Mouse (Mus musculus) hindbrain, embryonic 15.5 days (tissue): ENCODE measurements at regions not wholly inside any gene's neighbourhood (a gene's known extent, or its start where the extent isn't known, plus 50 kb on each side); places are given as distances from the start of the nearest gene placed in this dataset.

ENCODE experiments used
- ATAC-seq: fragments of 200-750 bp; cut with Nextera tagmentation; 2 replicates; pipeline ENCODE4 v1.8.0; 2017; ENCODE audit warnings: low read depth, moderate number of reproducible peaks, moderate TSS enrichment; ENCODE audit not compliant: low FRiP score
- H3K27ac ChIP-seq: fragments of 300-500 bp; sonication (generic); replicated peaks from 2 replicates; pipeline ENCODE4 v1.5.1; 2015; ENCODE audit warnings: mild to moderate bottlenecking, inconsistent platforms
- H3K27me3 ChIP-seq: fragments of 300-500 bp; sonication (generic); 2 replicates; pipeline ENCODE4 v1.6.1; 2015; ENCODE audit warnings: control low read depth, inconsistent platforms
- H3K36me3 ChIP-seq: fragments of 300-500 bp; sonication (generic); 2 replicates; pipeline ENCODE4 v1.6.1; 2015; ENCODE audit warnings: control low read depth, inconsistent platforms
- H3K4me1 ChIP-seq: fragments of 300-500 bp; sonication (generic); replicated peaks from 2 replicates; pipeline ENCODE4 v1.6.1; 2015; ENCODE audit warnings: control low read depth, inconsistent platforms
- H3K4me2 ChIP-seq: fragments of 300-500 bp; sonication (generic); 2 replicates; pipeline ENCODE4 v1.6.1; 2015; ENCODE audit warnings: moderate library complexity, mild to moderate bottlenecking, inconsistent platforms
- H3K4me3 ChIP-seq: fragments of 300-500 bp; sonication (generic); 2 replicates; pipeline ENCODE4 v1.5.1; 2015; ENCODE audit warnings: mild to moderate bottlenecking, inconsistent platforms
- H3K9ac ChIP-seq: fragments of 300-500 bp; sonication (generic); 2 replicates; pipeline ENCODE4 v1.6.1; 2015; ENCODE audit warnings: inconsistent platforms
- H3K9me3 ChIP-seq: fragments of 300-500 bp; sonication (generic); 2 replicates; pipeline ENCODE4 v1.6.1; 2016; ENCODE audit warnings: control low read depth, inconsistent platforms
- WGBS: fragments of 180-500 bp; shearing (Covaris S2); methylation state at CpG from one replicate; pipeline ENCODE4 v1.1.7; 2015; 5-methylcytosine and 5-hydroxymethylcytosine counted together

- H3K4me3 ChIP-seq: no peak overlapping the region
- no peaks in the 10 kb centered on the region for H3K27me3 ChIP-seq
- WGBS: 25% methylated on average over 1 of the region's 1 CpGs
- no peak overlapping the region for H3K9ac ChIP-seq
- H3K36me3 ChIP-seq: no peaks in the 10 kb centered on the region
- H3K4me1 ChIP-seq: peaks cover 7% of the 10 kb centered on the region
- H3K27ac ChIP-seq: no peak overlapping the region
- ATAC-seq: no peak
- no peak overlapping the region for H3K4me2 ChIP-seq
- H3K9me3 ChIP-seq: no peaks in the 10 kb centered on the region
These were observed 308.8 kb upstream of the Chl1 start for GRCm38 (mm10) chr6:103201605-103202004.

GRCm38 (mm10) chr6:103209202-103209601, 301.2 kb upstream of the Chl1 start:
- H3K36me3 ChIP-seq: no peaks in the 10 kb centered on the region
- H3K9ac ChIP-seq: no peak overlapping the region
- H3K4me2 ChIP-seq: no peak overlapping the region
- ATAC-seq: no peak
- H3K9me3 ChIP-seq: no peaks in the 10 kb centered on the region
- H3K27ac ChIP-seq: no peak overlapping the region
- no peak overlapping the region for H3K4me3 ChIP-seq
- H3K27me3 ChIP-seq: no peaks in the 10 kb centered on the region
- 0 out of 2 replicates have a peak, but pooled peaks cover 8% of the 10 kb centered on the region for H3K4me1 ChIP-seq

GRCm38 (mm10) chr6:103213160-103213559, 297.2 kb upstream of the Chl1 start:
- Histone ChIP-seq H3K4me2 (no peak overlapping the region), H3K36me3 (no peaks in the 10 kb centered on the region), H3K9ac (no peak overlapping the region), H3K4me1 (0 out of 2 replicates have a peak, but pooled peaks cover 8% of the 10 kb centered on the region), H3K27me3 (no peaks in the 10 kb centered on the region), H3K27ac (no peak overlapping the region), H3K4me3 (no peak overlapping the region), H3K9me3 (no peaks in the 10 kb centered on the region)
- ATAC-seq: no peak
- WGBS: 49% methylated on average over 6 of the region's 6 CpGs

GRCm38 (mm10) chr6:103236896-103237295, 273.5 kb upstream of the Chl1 start:
- ATAC-seq: no peak
- H3K9ac ChIP-seq: no peak overlapping the region
- H3K4me2 ChIP-seq: no peak overlapping the region
- H3K4me1 ChIP-seq: no peaks in the 10 kb centered on the region
- H3K36me3 ChIP-seq: no peaks in the 10 kb centered on the region
- H3K4me3 ChIP-seq: no peak overlapping the region
- H3K9me3 ChIP-seq: no peaks in the 10 kb centered on the region
- no peaks in the 10 kb centered on the region for H3K27me3 ChIP-seq
- H3K27ac ChIP-seq: no peak overlapping the region

GRCm38 (mm10) chr6:103268984-103269383, 241.4 kb upstream of the Chl1 start:
- Histone ChIP-seq H3K27ac (no peak overlapping the region), H3K4me1 (no peaks in the 10 kb centered on the region), H3K4me3 (no peak overlapping the region), H3K9ac (no peak overlapping the region), H3K36me3 (no peaks in the 10 kb centered on the region), H3K9me3 (no peaks in the 10 kb centered on the region), H3K27me3 (no peaks in the 10 kb centered on the region), H3K4me2 (no peak overlapping the region)
- ATAC-seq: no peak
- 84% methylated on average over 5 of the region's 5 CpGs for WGBS

GRCm38 (mm10) chr6:103272216-103272615, 238.2 kb upstream of the Chl1 start:
- no peak for ATAC-seq
- H3K9ac ChIP-seq: no peak overlapping the region
- H3K27ac ChIP-seq: no peak overlapping the region
- WGBS: 91% methylated on average over 3 of the region's 3 CpGs
- H3K9me3 ChIP-seq: no peaks in the 10 kb centered on the region
- H3K4me1 ChIP-seq: no peaks in the 10 kb centered on the region
- no peaks in the 10 kb centered on the region for H3K36me3 ChIP-seq
- no peak overlapping the region for H3K4me3 ChIP-seq
- H3K4me2 ChIP-seq: no peak overlapping the region
- no peaks in the 10 kb centered on the region for H3K27me3 ChIP-seq

GRCm38 (mm10) chr6:103275071-103275470, 235.3 kb upstream of the Chl1 start:
- no peak overlapping the region for H3K27ac ChIP-seq
- no peaks in the 10 kb centered on the region for H3K36me3 ChIP-seq
- H3K4me3 ChIP-seq: no peak overlapping the region
- H3K4me2 ChIP-seq: no peak overlapping the region
- WGBS: 62% methylated on average over 4 of the region's 4 CpGs
- no peak for ATAC-seq
- H3K27me3 ChIP-seq: no peaks in the 10 kb centered on the region
- H3K9ac ChIP-seq: no peak overlapping the region
- H3K4me1 ChIP-seq: no peaks in the 10 kb centered on the region
- H3K9me3 ChIP-seq: no peaks in the 10 kb centered on the region

GRCm38 (mm10) chr6:103275476-103275875, 234.9 kb upstream of the Chl1 start:
- no peak overlapping the region for H3K4me3 ChIP-seq
- H3K36me3 ChIP-seq: no peaks in the 10 kb centered on the region
- ATAC-seq: no peak
- H3K4me2 ChIP-seq: no peak overlapping the region
- no peaks in the 10 kb centered on the region for H3K4me1 ChIP-seq
- H3K9me3 ChIP-seq: no peaks in the 10 kb centered on the region
- no peaks in the 10 kb centered on the region for H3K27me3 ChIP-seq
- H3K9ac ChIP-seq: no peak overlapping the region
- H3K27ac ChIP-seq: no peak overlapping the region
- 20% methylated on average over 2 of the region's 2 CpGs for WGBS

GRCm38 (mm10) chr6:103296015-103296414, 214.4 kb upstream of the Chl1 start:
- WGBS: 91% methylated on average over 6 of the region's 6 CpGs
- no peak for ATAC-seq
- H3K27ac ChIP-seq: no peak overlapping the region
- no peaks in the 10 kb centered on the region for H3K9me3 ChIP-seq
- H3K4me3 ChIP-seq: no peak overlapping the region
- no peaks in the 10 kb centered on the region for H3K4me1 ChIP-seq
- H3K4me2 ChIP-seq: no peak overlapping the region
- no peaks in the 10 kb centered on the region for H3K27me3 ChIP-seq
- no peak overlapping the region for H3K9ac ChIP-seq
- H3K36me3 ChIP-seq: no peaks in the 10 kb centered on the region

GRCm38 (mm10) chr6:103306420-103307249, 203.8 kb upstream of the Chl1 start:
- H3K9me3 ChIP-seq: no peaks in the 10 kb centered on the region
- peak; percentile 83 for ATAC-seq
- no peaks in the 10 kb centered on the region for H3K27me3 ChIP-seq
- H3K4me2 ChIP-seq: no peak overlapping the region
- H3K4me3 ChIP-seq: no peak overlapping the region
- 0 out of 2 replicates have a peak overlapping the region, but pooled peaks have one; percentile 3 for H3K9ac ChIP-seq
- H3K27ac ChIP-seq: peak overlapping the region; percentile 60
- peaks cover 7% of the 10 kb centered on the region for H3K4me1 ChIP-seq
- 33% methylated on average over 8 of the region's 8 CpGs for WGBS
- H3K36me3 ChIP-seq: no peaks in the 10 kb centered on the region

GRCm38 (mm10) chr6:103307250-103307580, 203.2 kb upstream of the Chl1 start:
- Histone ChIP-seq H3K4me1 (peaks cover 12% of the 10 kb centered on the region), H3K4me3 (no peak overlapping the region), H3K4me2 (no peak overlapping the region), H3K9me3 (no peaks in the 10 kb centered on the region), H3K36me3 (no peaks in the 10 kb centered on the region), H3K27ac (peak overlapping the region; percentile 60), H3K27me3 (no peaks in the 10 kb centered on the region), H3K9ac (0 out of 2 replicates have a peak overlapping the region, but pooled peaks have one; percentile 3)
- peak; percentile 44; the same call in 1 of the 2 replicates for ATAC-seq
- WGBS: 17% methylated on average over 3 of the region's 3 CpGs

- ATAC-seq: 0 out of 2 replicates have a peak, but pooled peaks have one; percentile 30
- WGBS: 41% methylated on average over 6 of the region's 6 CpGs
- no peaks in the 10 kb centered on the region for H3K27me3 ChIP-seq
- H3K4me1 ChIP-seq: peaks cover 12% of the 10 kb centered on the region
- H3K9ac ChIP-seq: no peak overlapping the region
- H3K4me2 ChIP-seq: no peak overlapping the region
- no peak overlapping the region for H3K4me3 ChIP-seq
- no peak overlapping the region for H3K27ac ChIP-seq
- no peaks in the 10 kb centered on the region for H3K36me3 ChIP-seq
- no peaks in the 10 kb centered on the region for H3K9me3 ChIP-seq
These were observed 198.2 kb upstream of the Chl1 start for GRCm38 (mm10) chr6:103312149-103312548.

- no peak for ATAC-seq
- Histone ChIP-seq H3K4me3 (no peak overlapping the region), H3K27me3 (no peaks in the 10 kb centered on the region), H3K27ac (no peak overlapping the region), H3K36me3 (no peaks in the 10 kb centered on the region), H3K4me1 (peaks cover 12% of the 10 kb centered on the region), H3K9me3 (no peaks in the 10 kb centered on the region), H3K4me2 (no peak overlapping the region), H3K9ac (no peak overlapping the region)
- 50% methylated on average over 5 of the region's 5 CpGs for WGBS
These were observed 197.5 kb upstream of the Chl1 start for GRCm38 (mm10) chr6:103312935-103313334.
